ENCODE assay signal across 24 mouse cellular contexts in the genomic region with DNA sequence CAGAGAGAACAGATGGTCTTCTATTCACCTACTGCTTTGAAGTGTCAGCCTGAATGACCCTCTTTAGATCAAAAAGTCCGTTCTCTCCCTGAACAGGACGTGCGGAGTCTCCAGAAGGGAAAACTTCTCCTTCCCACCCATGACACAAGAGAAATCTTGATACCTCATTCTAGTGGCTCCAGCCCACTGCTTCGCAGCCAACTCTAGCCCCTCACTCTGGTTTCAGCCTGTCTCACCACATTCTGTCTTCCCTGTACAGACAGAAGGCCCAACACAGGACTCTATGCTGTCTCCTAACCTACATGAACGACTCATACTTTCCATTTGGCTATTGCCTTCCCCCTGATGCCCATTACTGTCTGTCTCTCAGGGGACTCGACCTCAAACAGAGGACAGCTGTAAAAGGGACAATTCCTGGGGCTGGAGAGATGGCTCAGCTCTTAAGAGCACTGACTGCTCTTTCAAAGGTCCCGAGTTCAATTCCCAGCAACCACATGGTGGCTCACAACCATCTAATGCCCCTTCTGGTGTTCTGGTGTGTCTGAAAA. TPM values are rescaled to one million over a fixed set of nuclear protein-coding genes. Genes with fewer than 3 reads are reported as not detected.
A peak's percentile ranks its signal among the peaks of the same experiment; 100 is the strongest.
DNase-seq lines count a peak whose midpoint lies in the region; ATAC-seq and TF ChIP-seq lines count a peak whose summit lies in the region.
"Had no signal": no experiment of that assay in that cellular context is flagged by ENCODE, and none has a peak within 500 bp of the region (broad histone marks: within the 10 kb centered on the region; RNA-seq: fewer than 3 reads in every experiment).

No protein-coding gene starts in this region.

- peaks cover 7% of the 10 kb centered on the region; the same call in 1 of the 2 replicates for H3K27me3 ChIP-seq in hindbrain, postnatal 0 days (ENCODE audit: insufficient read depth, low read length)
- H3K27me3 ChIP-seq in hindbrain, embryonic 11.5 days (ENCODE audit: control insufficient read depth, insufficient read depth, low read length), result peaks cover 18% of the 10 kb centered on the region
- peaks cover 1% of the 10 kb centered on the region for H3K27me3 ChIP-seq in CH12.LX (replicated peaks)
- H3K27me3 ChIP-seq in splenic B cell, adult 2 months (ENCODE audit: control insufficient read depth, insufficient read depth, low read length, poor library complexity, severe bottlenecking), result peaks cover 3% of the 10 kb centered on the region
- H3K27me3 ChIP-seq in embryonic facial prominence, embryonic 10.5 days (replicated peaks; ENCODE audit: low read depth, poor library complexity, severe bottlenecking), result peaks cover 61% of the 10 kb centered on the region

- no peak overlapping the region for H3K4me2 ChIP-seq in hindbrain, postnatal 0 days (ENCODE audit: low read depth, low read length)
- no peak overlapping the region for H3K4me2 ChIP-seq in hindbrain, embryonic 11.5 days (replicated peaks; ENCODE audit: low read depth, low read length)
- H3K4me2 ChIP-seq in CH12.LX (ENCODE audit: insufficient read depth, low read depth, poor library complexity, severe bottlenecking), result no peak overlapping the region
- H3K4me2 ChIP-seq: embryonic facial prominence, embryonic 12.5 days; hindbrain, embryonic 13.5 days; intestine, embryonic 15.5 days; limb, embryonic 13.5 days; liver, embryonic 11.5 days; lung, embryonic 15.5 days; midbrain, embryonic 15.5 days had no signal

- dilution Hi-C loops in CH12.LX (cut with MboI; ENCODE audit: extremely low pct_ligation_motif_present, extremely low pct_unique_long_range_greater_than_20kb, low sequenced_read_pairs), result no loop called here

- H3K4me1 ChIP-seq in hindbrain, postnatal 0 days (ENCODE audit: insufficient read depth, low read length), result 0 out of 2 replicates have a peak, but pooled peaks cover 3% of the 10 kb centered on the region
- H3K4me1 ChIP-seq in hindbrain, embryonic 11.5 days (replicated peaks; ENCODE audit: control insufficient read depth, insufficient read depth, low read length), result peaks cover 3% of the 10 kb centered on the region; the same call in 1 of the 2 replicates
- peaks cover 14 to 42% of the 10 kb centered on the region in 2 experiments for H3K4me1 ChIP-seq in CH12.LX (ENCODE audit: control insufficient read depth in 1 of 2, insufficient read depth in 2 of 2)
- H3K4me1 ChIP-seq in embryonic facial prominence, embryonic 10.5 days, result peaks cover 55% of the 10 kb centered on the region

- H3K79me2 ChIP-seq in CH12.LX (replicated peaks; ENCODE audit: control insufficient read depth, extremely low read depth, insufficient read depth, poor library complexity, severe bottlenecking), result peaks cover 8% of the 10 kb centered on the region

- no peak overlapping the region for H3K4me3 ChIP-seq in hindbrain, postnatal 0 days (ENCODE audit: low read length)
- no peak overlapping the region for H3K4me3 ChIP-seq in hindbrain, embryonic 11.5 days (ENCODE audit: low read depth, low read length)
- no peak overlapping the region for H3K4me3 ChIP-seq in CH12.LX (replicated peaks in 1 of 3; ENCODE audit: low read depth in 2 of 3, low read length in 2 of 3, poor library complexity in 1 of 3)
- no peak overlapping the region for H3K4me3 ChIP-seq in embryonic facial prominence, embryonic 10.5 days
- H3K4me3 ChIP-seq: embryonic facial prominence, embryonic 12.5 days; hindbrain, embryonic 13.5 days; intestine, embryonic 15.5 days; limb, embryonic 13.5 days; lung, embryonic 15.5 days; midbrain, embryonic 15.5 days; neural tube, embryonic 12.5 days had no signal

- WGBS in hindbrain, postnatal 0 days, result 49% methylated on average over 7 of the region's 7 CpGs
- WGBS in hindbrain, embryonic 11.5 days, result 57% methylated on average over 7 of the region's 7 CpGs
- 57% methylated on average over 7 of the region's 7 CpGs for WGBS in embryonic facial prominence, embryonic 10.5 days

- DNase-seq in cerebellum, adult 9-11 months, result peak; percentile 52
- no peak for DNase-seq in cerebellum, adult 9-10 months
- DNase-seq in hindbrain, postnatal 0 days (ENCODE audit: low spot score), result no peak
- no peak for DNase-seq in hindbrain, embryonic 11.5 days (ENCODE audit: low spot score)
- no peak for DNase-seq in CH12.LX (ENCODE audit: extremely low read depth)
- DNase-seq in splenic B cell, adult 2 months (ENCODE audit: low read depth, low spot score), result peak; percentile 13
- no peak for DNase-seq in embryonic facial prominence, embryonic 10.5 days (ENCODE audit: low spot score)

- no peak for ATAC-seq in hindbrain, postnatal 0 days
- ATAC-seq in hindbrain, embryonic 11.5 days (ENCODE audit: low FRiP score), result no peak

- in situ Hi-C loops in CH12.LX (cut with MboI; ENCODE audit: low pct_ligation_motif_present, low pct_unique_long_range_greater_than_20kb, low sequenced_read_pairs), result loop anchor here (5.0 kb wide), 1 partner anchor 34 kb away; no protein-coding TSS in a partner anchor

- TF ChIP-seq EP300 in CH12.LX (IDR thresholded peaks at IDR 0.05; ENCODE audit: low read length), result peak; percentile 72

- H3K27ac ChIP-seq in hindbrain, postnatal 0 days, result peak overlapping the region; percentile 32; the same call in 1 of the 2 replicates
- no peak overlapping the region for H3K27ac ChIP-seq in hindbrain, embryonic 11.5 days (ENCODE audit: low read depth, low read length)
- no peak overlapping the region for H3K27ac ChIP-seq in CH12.LX (ENCODE audit: insufficient read depth, low read depth)
- H3K27ac ChIP-seq in embryonic facial prominence, embryonic 10.5 days (replicated peaks), result no peak overlapping the region
- H3K27ac ChIP-seq: embryonic facial prominence, embryonic 12.5 days; hindbrain, embryonic 13.5 days; intestine, embryonic 15.5 days; kidney, postnatal 0 days; limb, embryonic 13.5 days; lung, embryonic 15.5 days; midbrain, embryonic 15.5 days; neural tube, embryonic 12.5 days; stomach, postnatal 0 days had no signal

- 0 out of 2 replicates have a peak, but pooled peaks cover 2% of the 10 kb centered on the region for H3K36me3 ChIP-seq in hindbrain, postnatal 0 days (ENCODE audit: insufficient read depth, low read length)
- no peaks in the 10 kb centered on the region for H3K36me3 ChIP-seq in hindbrain, embryonic 11.5 days (ENCODE audit: control insufficient read depth, insufficient read depth, low read length)
- peaks cover 0 to 3% of the 10 kb centered on the region in 2 experiments for H3K36me3 ChIP-seq in CH12.LX (replicated peaks in 1 of 2; ENCODE audit: control insufficient read depth in 1 of 2, insufficient read depth in 1 of 2, low read length in 1 of 2)
- H3K36me3 ChIP-seq in splenic B cell, adult 2 months (ENCODE audit: control insufficient read depth, insufficient read depth, low read length, poor library complexity, severe bottlenecking), result no peaks in the 10 kb centered on the region
- peaks cover 9% of the 10 kb centered on the region for H3K36me3 ChIP-seq in embryonic facial prominence, embryonic 10.5 days (replicated peaks)
- H3K36me3 ChIP-seq: intestine, embryonic 15.5 days; lung, embryonic 15.5 days had no signal

- no peak overlapping the region for H3K9ac ChIP-seq in hindbrain, postnatal 0 days (replicated peaks; ENCODE audit: low read length)
- H3K9ac ChIP-seq in hindbrain, embryonic 11.5 days (ENCODE audit: low read depth, low read length), result no peak overlapping the region
- no peak overlapping the region for H3K9ac ChIP-seq in CH12.LX (ENCODE audit: insufficient read depth, low read depth)
- H3K9ac ChIP-seq: embryonic facial prominence, embryonic 12.5 days; intestine, embryonic 15.5 days; limb, embryonic 13.5 days; lung, embryonic 15.5 days; midbrain, embryonic 15.5 days; neural tube, embryonic 12.5 days had no signal

- no peaks in the 10 kb centered on the region for H3K9me3 ChIP-seq in hindbrain, postnatal 0 days (ENCODE audit: low read length)
- no peaks in the 10 kb centered on the region for H3K9me3 ChIP-seq in hindbrain, embryonic 11.5 days (ENCODE audit: control insufficient read depth, low read length)
- H3K9me3 ChIP-seq in CH12.LX (replicated peaks; ENCODE audit: low read length), result no peaks in the 10 kb centered on the region
- no peaks in the 10 kb centered on the region for H3K9me3 ChIP-seq in embryonic facial prominence, embryonic 10.5 days
- H3K9me3 ChIP-seq: embryonic facial prominence, embryonic 12.5 days; hindbrain, embryonic 13.5 days; intestine, embryonic 15.5 days; limb, embryonic 13.5 days; lung, embryonic 15.5 days; midbrain, embryonic 15.5 days; neural tube, embryonic 12.5 days had no signal

- no peak for TF ChIP-seq POLR2A in CH12.LX (IDR thresholded peaks at IDR 0.05; ENCODE audit: low read depth, low read length)

- TF ChIP-seq RAD21 in CH12.LX (IDR thresholded peaks at IDR 0.05; ENCODE audit: low read depth, low read length), result no peak

- TF ChIP-seq CTCF in hindbrain, postnatal 0 days (IDR thresholded peaks at IDR 0.05; ENCODE audit: low read depth), result no peak
- no peak for TF ChIP-seq CTCF in CH12.LX (conservative IDR thresholded peaks at IDR 0.05 in 1 of 2, IDR thresholded peaks at IDR 0.05 in 1 of 2; ENCODE audit: low read depth in 2 of 2, low read length in 2 of 2)

RNA-seq across cellular contexts. Expression of gene Tmem151b, which starts 1.8 kb away (rescaled TPM):
- 107 and 114 TPM in 2 replicates for total RNA-seq in hindbrain, postnatal 0 days (2014; rRNA removed)
- 29.5 and 29.8 TPM in 2 replicates for polyA plus RNA-seq in hindbrain, postnatal 0 days (2015; fragmentation: Nextera tagmentation; extraction: Ambion mirVana)
- polyA plus RNA-seq in hindbrain, embryonic 11.5 days (2014; fragmentation: Nextera tagmentation; extraction: Ambion mirVana), result 4.7 and 5.6 TPM in 2 replicates
- 0.42 and 0.50 TPM in 2 replicates for total RNA-seq in CH12.LX (2012; rRNA removed)
- total RNA-seq in CH12.LX (2014; rRNA removed), result 0.12 and 0.30 TPM in 2 replicates
- 0.53 and 0.72 TPM in 2 replicates for polyA plus RNA-seq in CH12.LX (2012; ENCODE audit: insufficient read length, low read depth)
- polyA plus RNA-seq in embryonic facial prominence, embryonic 10.5 days (2016; fragmentation: Nextera tagmentation; extraction: Ambion mirVana), result 5.8 and 8.3 TPM in 2 replicates
- total RNA-seq: granulocyte monocyte progenitor cell, adult 5-6 weeks had no signal
- polyA plus RNA-seq: activated CD4-positive, CD25-positive, alpha-beta regulatory T cell, adult 4 months had no signal

RNA-seq across cellular contexts. Expression of gene Nfkbie, which starts 4.2 kb away (rescaled TPM):
- 7.7 and 9.2 TPM in 2 replicates for total RNA-seq in hindbrain, postnatal 0 days (2014; rRNA removed)
- polyA plus RNA-seq in hindbrain, postnatal 0 days (2015; fragmentation: Nextera tagmentation; extraction: Ambion mirVana), result 5.2 and 6.0 TPM in 2 replicates
- 5.6 and 9.0 TPM in 2 replicates for polyA plus RNA-seq in hindbrain, embryonic 11.5 days (2014; fragmentation: Nextera tagmentation; extraction: Ambion mirVana)
- total RNA-seq in CH12.LX (2012; rRNA removed) (91.5 and 136 TPM in 2 replicates), CH12.LX (2014; rRNA removed) (87.4 and 90.0 TPM in 2 replicates)
- 76.6 and 78.7 TPM in 2 replicates for polyA plus RNA-seq in CH12.LX (2012; ENCODE audit: insufficient read length, low read depth)
- 6.6 and 7.1 TPM in 2 replicates for polyA plus RNA-seq in embryonic facial prominence, embryonic 10.5 days (2016; fragmentation: Nextera tagmentation; extraction: Ambion mirVana)

RNA-seq across cellular contexts. Expression of gene Slc35b2, which starts 12.4 kb away (rescaled TPM):
- total RNA-seq in hindbrain, postnatal 0 days (2014; rRNA removed), result 105 and 139 TPM in 2 replicates
- 90.3 and 94.0 TPM in 2 replicates for polyA plus RNA-seq in hindbrain, postnatal 0 days (2015; fragmentation: Nextera tagmentation; extraction: Ambion mirVana)
- polyA plus RNA-seq in hindbrain, embryonic 11.5 days (2014; fragmentation: Nextera tagmentation; extraction: Ambion mirVana), result 89.9 and 91.5 TPM in 2 replicates
- total RNA-seq in CH12.LX (2012; rRNA removed) (59.5 and 73.9 TPM in 2 replicates), CH12.LX (2014; rRNA removed) (89.3 and 101 TPM in 2 replicates)
- polyA plus RNA-seq in CH12.LX (2012; ENCODE audit: insufficient read length, low read depth), result 54.1 and 57.2 TPM in 2 replicates
- polyA plus RNA-seq in embryonic facial prominence, embryonic 10.5 days (2016; fragmentation: Nextera tagmentation; extraction: Ambion mirVana), result 95.8 and 101 TPM in 2 replicates

RNA-seq across cellular contexts. Expression of gene Hsp90ab1, which starts 21.7 kb away (rescaled TPM):
- 982 and 1,365 TPM in 2 replicates for total RNA-seq in hindbrain, postnatal 0 days (2014; rRNA removed)
- polyA plus RNA-seq in hindbrain, postnatal 0 days (2015; fragmentation: Nextera tagmentation; extraction: Ambion mirVana), result 1,472 and 1,504 TPM in 2 replicates
- 1,644 and 1,674 TPM in 2 replicates for polyA plus RNA-seq in hindbrain, embryonic 11.5 days (2014; fragmentation: Nextera tagmentation; extraction: Ambion mirVana)
- total RNA-seq in CH12.LX (2012; rRNA removed), result 1,180 and 1,205 TPM in 2 replicates
- 607 and 790 TPM in 2 replicates for total RNA-seq in CH12.LX (2014; rRNA removed)
- 4,858 and 5,122 TPM in 2 replicates for polyA plus RNA-seq in CH12.LX (2012; ENCODE audit: insufficient read length, low read depth)
- polyA plus RNA-seq in embryonic facial prominence, embryonic 10.5 days (2016; fragmentation: Nextera tagmentation; extraction: Ambion mirVana), result 2,187 and 2,215 TPM in 2 replicates

RNA-seq across cellular contexts. Expression of gene Tcte1, which starts 28.1 kb away (rescaled TPM):
- total RNA-seq in hindbrain, postnatal 0 days (2014; rRNA removed), result 0.58 and 1.5 TPM in 2 replicates
- polyA plus RNA-seq in hindbrain, postnatal 0 days (2015; fragmentation: Nextera tagmentation; extraction: Ambion mirVana), result 3.9 and 4.3 TPM in 2 replicates
- polyA plus RNA-seq in hindbrain, embryonic 11.5 days (2014; fragmentation: Nextera tagmentation; extraction: Ambion mirVana), result 2.0 and 2.5 TPM in 2 replicates
- total RNA-seq in CH12.LX (2012; rRNA removed) (not detected in 2 replicates), CH12.LX (2014; rRNA removed) (not detected in 2 replicates)
- not detected in 2 replicates for polyA plus RNA-seq in CH12.LX (2012; ENCODE audit: insufficient read length, low read depth)
- polyA plus RNA-seq in embryonic facial prominence, embryonic 10.5 days (2016; fragmentation: Nextera tagmentation; extraction: Ambion mirVana), result 1.1 TPM in 2 replicates
- total RNA-seq: adrenal gland, adult 2 months; gastrocnemius, postnatal 14 days; granulocyte monocyte progenitor cell, adult 5-6 weeks; megakaryocyte progenitor cell, adult 5-6 weeks had no signal
- polyA plus RNA-seq: activated CD4-positive, CD25-positive, alpha-beta regulatory T cell, adult 4 months; adrenal gland, adult 2 months; CD4-positive, CD25-positive, alpha-beta regulatory T cell, adult 4 months; liver, embryonic 16.5 days had no signal

Comparison
In these comparisons a context has a peak if more than half of its experiments do, and no peak if none do; other contexts are left out.
1. DNase-seq: peak in cerebellum, adult 9-11 months (single experiment) and splenic B cell, adult 2 months (single experiment); none in cerebellum, adult 9-10 months (single experiment), hindbrain, postnatal 0 days (single experiment), hindbrain, embryonic 11.5 days (single experiment), CH12.LX (single experiment) and embryonic facial prominence, embryonic 10.5 days (single experiment).